Mouse (Mus musculus): ENCODE data around the gene A130010J15Rik. TPM values are rescaled to one million over a fixed set of nuclear protein-coding genes. Genes with fewer than 3 reads are reported as not detected.
A peak's percentile ranks its signal among the peaks of the same experiment; 100 is the strongest.

The A130010J15Rik gene
- polyA plus RNA-seq, 1 experiment: not detected

DNA sequence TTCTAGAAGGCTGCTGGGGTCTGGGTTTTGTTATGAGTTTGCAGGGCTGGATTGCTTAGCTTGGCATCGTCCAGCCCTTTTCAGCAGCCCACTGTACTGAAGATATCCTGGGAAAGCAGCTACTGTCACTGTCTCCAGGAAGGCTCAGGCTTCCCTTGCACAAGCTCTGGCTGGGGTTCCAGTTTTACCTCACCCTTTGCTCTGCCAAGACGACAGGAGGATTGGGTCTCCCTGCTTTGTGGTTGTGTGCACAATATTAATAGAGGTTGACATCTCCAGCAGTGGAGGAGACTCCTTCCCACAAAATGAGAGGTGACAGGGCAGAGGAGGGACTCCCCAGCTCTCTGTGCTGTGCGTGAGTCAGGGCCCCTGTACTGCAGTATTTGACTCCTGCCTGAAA is 18.6 kb upstream of the A130010J15Rik start:
- peaks cover 36% of the 10 kb centered on the region for H3K27me3 ChIP-seq (ENCODE audit: control insufficient read depth)
- TF ChIP-seq TAL1 (IDR thresholded peaks at IDR 0.05; ENCODE audit: low read length) (no peak), GATA1 (IDR thresholded peaks at IDR 0.05; ENCODE audit: low read length) (no peak)

DNA sequence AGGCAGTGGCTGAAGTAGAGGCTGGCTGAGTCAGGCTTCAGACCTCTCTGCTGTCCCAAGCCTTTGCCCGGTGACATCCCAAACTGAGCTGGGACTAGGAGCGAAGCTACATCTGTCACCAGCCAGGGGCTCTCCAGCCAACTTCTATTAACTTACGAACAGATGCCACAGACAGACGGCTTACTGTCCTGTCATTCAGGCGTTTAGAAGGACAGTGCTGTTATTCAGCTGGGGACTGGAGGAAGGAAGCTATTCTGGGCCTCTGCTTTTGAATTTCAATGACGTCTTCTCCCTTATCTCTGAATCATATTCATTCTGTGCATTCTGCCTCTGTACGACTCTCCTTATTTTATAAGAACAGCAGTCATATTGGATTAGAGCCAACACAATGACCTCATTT is 16.7 kb upstream of the A130010J15Rik start:
- H3K4me1 ChIP-seq (ENCODE audit: control insufficient read depth): peaks cover 15% of the 10 kb centered on the region

More for the DNA sequence above, 18.6 kb upstream of the A130010J15Rik start:
- no peaks in the 10 kb centered on the region for H3K9me3 ChIP-seq (ENCODE audit: control insufficient read depth, low read length)
- peaks cover 15% of the 10 kb centered on the region for H3K4me1 ChIP-seq (ENCODE audit: control insufficient read depth)
- no peaks in the 10 kb centered on the region for H3K36me3 ChIP-seq (ENCODE audit: control insufficient read depth)
- no peak overlapping the region for H3K4me3 ChIP-seq (replicated peaks)

DNA sequence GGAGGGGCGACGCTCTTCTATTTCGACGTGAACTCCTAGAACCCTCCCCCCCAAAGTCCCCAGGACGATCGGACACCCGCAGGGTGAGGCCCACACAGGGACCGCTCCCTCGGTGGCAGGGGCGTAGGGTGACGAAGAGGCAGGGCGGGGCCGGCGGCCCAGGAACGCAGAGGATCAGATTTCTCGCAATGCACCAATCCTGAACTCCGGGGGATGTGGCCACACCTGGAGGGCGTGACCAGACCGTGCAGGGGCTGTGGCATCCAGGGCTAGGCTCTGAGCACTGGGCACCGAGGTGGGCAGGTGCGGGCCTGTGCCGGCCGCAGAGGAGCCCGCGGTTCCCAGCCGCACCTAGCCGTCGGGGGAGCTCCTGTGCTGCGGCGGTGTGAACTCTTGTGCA is 15.0 kb upstream of the A130010J15Rik start, which contains the start of gene Irf6:
Gene Irf6 (plus strand): TSS at position 240 of the 400 bp plus-strand sequence.
- Histone ChIP-seq H3K4me1 (ENCODE audit: control insufficient read depth) (peaks cover 15% of the 10 kb centered on the region), H3K27me3 (ENCODE audit: control insufficient read depth) (peaks cover 47% of the 10 kb centered on the region), H3K4me3 (replicated peaks) (peak within 1 kb of the TSS; percentile 45), H3K36me3 (ENCODE audit: control insufficient read depth) (no peaks in the 10 kb centered on the region), H3K9me3 (ENCODE audit: control insufficient read depth, low read length) (no peaks in the 10 kb centered on the region)
- no peak for TF ChIP-seq TAL1 (IDR thresholded peaks at IDR 0.05; ENCODE audit: low read length)
- no peak for TF ChIP-seq GATA1 (IDR thresholded peaks at IDR 0.05; ENCODE audit: low read length)

More for the DNA sequence above, 16.7 kb upstream of the A130010J15Rik start:
- TF ChIP-seq GATA1 (IDR thresholded peaks at IDR 0.05; ENCODE audit: low read length): no peak
- no peak for TF ChIP-seq TAL1 (IDR thresholded peaks at IDR 0.05; ENCODE audit: low read length)
- Histone ChIP-seq H3K4me3 (replicated peaks) (no peak overlapping the region), H3K9me3 (ENCODE audit: control insufficient read depth, low read length) (no peaks in the 10 kb centered on the region), H3K27me3 (ENCODE audit: control insufficient read depth) (peaks cover 47% of the 10 kb centered on the region), H3K36me3 (ENCODE audit: control insufficient read depth) (no peaks in the 10 kb centered on the region)

DNA sequence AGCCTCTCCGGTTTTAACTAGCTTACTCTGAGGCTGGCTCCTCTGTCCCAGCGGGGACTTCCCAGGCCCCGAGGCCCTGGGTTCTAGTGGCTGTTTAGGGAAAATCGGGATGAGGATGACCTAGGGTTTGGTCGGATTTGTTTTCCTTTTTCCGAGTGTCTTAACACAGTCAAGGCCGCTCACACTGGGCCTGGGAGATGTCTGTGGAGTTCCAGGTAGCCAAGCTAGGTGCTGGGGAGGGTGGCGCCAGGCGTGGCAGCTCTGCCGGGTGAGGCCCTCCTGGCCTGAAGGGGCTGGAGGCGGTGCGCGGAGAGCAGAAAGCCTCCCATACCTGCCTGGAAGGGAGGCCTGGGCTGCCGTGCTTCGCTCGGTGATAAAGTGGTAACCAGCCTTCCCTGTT is 14.3 kb upstream of the A130010J15Rik start:
- Histone ChIP-seq H3K27me3 (ENCODE audit: control insufficient read depth) (peaks cover 47% of the 10 kb centered on the region), H3K4me3 (replicated peaks) (peak overlapping the region; percentile 45)
- TF ChIP-seq GATA1 (IDR thresholded peaks at IDR 0.05; ENCODE audit: low read length) (no peak), TAL1 (IDR thresholded peaks at IDR 0.05; ENCODE audit: low read length) (no peak)

DNA sequence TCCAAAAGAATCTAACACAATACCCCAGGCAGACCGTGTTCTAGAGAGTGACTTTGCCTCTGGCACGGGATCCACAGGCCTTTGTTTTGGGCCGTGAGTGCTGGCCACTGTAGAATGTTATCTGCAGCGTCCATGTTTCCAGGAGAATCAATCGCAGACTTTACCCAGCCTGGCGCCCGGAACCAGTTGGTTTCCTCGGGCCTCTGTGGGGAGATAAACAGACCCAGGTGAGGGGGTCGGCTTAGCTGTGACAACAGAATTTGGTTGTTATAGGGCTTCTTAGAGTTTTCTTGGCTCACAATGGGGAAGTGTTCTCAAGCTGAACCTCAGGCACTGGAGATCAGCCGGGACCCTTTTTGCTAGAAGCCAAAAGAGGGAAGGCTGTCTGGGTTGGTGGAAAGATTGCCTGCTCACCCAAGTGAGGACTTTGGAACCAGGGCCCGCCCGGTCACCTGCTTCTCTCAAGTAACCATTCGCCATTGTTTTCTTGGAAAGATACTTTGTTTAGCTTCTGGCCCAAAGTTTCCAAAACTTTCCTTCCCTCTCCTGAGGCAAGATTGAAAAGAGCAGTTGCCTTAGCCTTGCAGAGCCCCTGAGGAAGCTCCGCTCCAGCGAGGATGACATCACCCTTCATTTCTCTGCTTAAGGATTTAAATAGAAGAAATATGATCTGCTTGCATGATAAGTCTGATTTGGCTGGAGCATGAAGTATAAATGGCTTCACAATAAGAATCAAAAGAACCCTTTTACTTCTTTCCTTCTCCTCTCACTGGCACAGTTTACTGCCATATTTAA is 11.3 kb upstream of the A130010J15Rik start:
- TF ChIP-seq TAL1 (IDR thresholded peaks at IDR 0.05; ENCODE audit: low read length): no peak
- no peak for TF ChIP-seq GATA1 (IDR thresholded peaks at IDR 0.05; ENCODE audit: low read length)
- peaks cover 23% of the 10 kb centered on the region for H3K4me1 ChIP-seq (ENCODE audit: control insufficient read depth)
- no peak overlapping the region for H3K4me3 ChIP-seq (replicated peaks)

More for the DNA sequence above, 14.3 kb upstream of the A130010J15Rik start:
- H3K36me3 ChIP-seq (ENCODE audit: control insufficient read depth): no peaks in the 10 kb centered on the region
- H3K4me1 ChIP-seq (ENCODE audit: control insufficient read depth): peaks cover 15% of the 10 kb centered on the region
- H3K9me3 ChIP-seq (ENCODE audit: control insufficient read depth, low read length): no peaks in the 10 kb centered on the region

DNA sequence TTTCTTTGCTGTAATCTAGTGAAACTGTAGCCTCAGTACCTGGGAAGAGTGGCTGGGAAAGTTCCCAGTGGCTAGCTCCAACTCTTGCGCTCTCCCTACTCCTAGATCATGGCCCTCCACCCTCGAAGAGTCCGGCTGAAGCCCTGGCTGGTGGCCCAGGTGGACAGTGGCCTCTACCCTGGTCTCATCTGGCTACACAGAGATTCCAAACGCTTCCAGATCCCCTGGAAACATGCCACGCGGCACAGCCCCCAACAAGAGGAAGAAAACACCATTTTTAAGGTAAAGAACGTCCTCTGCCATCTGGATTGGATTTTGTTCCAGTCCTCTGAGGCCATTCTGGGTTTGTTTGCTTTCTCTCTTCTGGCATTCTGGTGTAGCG is 10.7 kb upstream of the A130010J15Rik start:
- peaks cover 23% of the 10 kb centered on the region for H3K4me1 ChIP-seq (ENCODE audit: control insufficient read depth)
- no peaks in the 10 kb centered on the region for H3K36me3 ChIP-seq (ENCODE audit: control insufficient read depth)
- H3K27me3 ChIP-seq (ENCODE audit: control insufficient read depth): peaks cover 33% of the 10 kb centered on the region
- H3K9me3 ChIP-seq (ENCODE audit: control insufficient read depth, low read length): no peaks in the 10 kb centered on the region
- no peak for TF ChIP-seq GATA1 (IDR thresholded peaks at IDR 0.05; ENCODE audit: low read length)
- no peak for TF ChIP-seq TAL1 (IDR thresholded peaks at IDR 0.05; ENCODE audit: low read length)
- no peak overlapping the region for H3K4me3 ChIP-seq (replicated peaks)

More for the DNA sequence above, 11.3 kb upstream of the A130010J15Rik start:
- Histone ChIP-seq H3K27me3 (ENCODE audit: control insufficient read depth) (peaks cover 39% of the 10 kb centered on the region), H3K36me3 (ENCODE audit: control insufficient read depth) (no peaks in the 10 kb centered on the region), H3K9me3 (ENCODE audit: control insufficient read depth, low read length) (no peaks in the 10 kb centered on the region)

DNA sequence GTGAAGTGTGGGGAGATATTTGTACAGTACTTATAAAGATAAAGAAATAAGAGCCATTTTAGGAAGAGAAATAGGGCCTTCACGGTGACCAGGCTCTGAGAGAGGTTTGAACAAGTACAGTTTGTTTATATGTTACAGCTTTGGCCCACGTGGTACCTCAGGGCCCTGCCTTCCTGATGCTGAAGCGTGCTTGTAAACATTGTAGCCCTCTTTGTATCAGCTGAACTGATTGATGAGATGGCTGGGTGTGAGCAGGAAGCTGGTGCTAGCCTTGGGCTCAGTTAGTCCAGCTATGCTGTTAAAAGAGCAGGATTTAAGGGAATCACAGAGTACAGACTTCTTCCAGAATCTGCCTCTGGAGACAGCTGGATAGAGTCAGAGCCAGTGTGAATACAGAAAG is 8.7 kb upstream of the A130010J15Rik start:
- H3K4me3 ChIP-seq (replicated peaks): no peak overlapping the region
- H3K4me1 ChIP-seq (ENCODE audit: control insufficient read depth): peaks cover 9% of the 10 kb centered on the region
- H3K27me3 ChIP-seq (ENCODE audit: control insufficient read depth): peaks cover 15% of the 10 kb centered on the region
- no peaks in the 10 kb centered on the region for H3K36me3 ChIP-seq (ENCODE audit: control insufficient read depth)
- TF ChIP-seq GATA1 (IDR thresholded peaks at IDR 0.05; ENCODE audit: low read length) (no peak), TAL1 (IDR thresholded peaks at IDR 0.05; ENCODE audit: low read length) (no peak)
- H3K9me3 ChIP-seq (ENCODE audit: control insufficient read depth, low read length): no peaks in the 10 kb centered on the region

DNA sequence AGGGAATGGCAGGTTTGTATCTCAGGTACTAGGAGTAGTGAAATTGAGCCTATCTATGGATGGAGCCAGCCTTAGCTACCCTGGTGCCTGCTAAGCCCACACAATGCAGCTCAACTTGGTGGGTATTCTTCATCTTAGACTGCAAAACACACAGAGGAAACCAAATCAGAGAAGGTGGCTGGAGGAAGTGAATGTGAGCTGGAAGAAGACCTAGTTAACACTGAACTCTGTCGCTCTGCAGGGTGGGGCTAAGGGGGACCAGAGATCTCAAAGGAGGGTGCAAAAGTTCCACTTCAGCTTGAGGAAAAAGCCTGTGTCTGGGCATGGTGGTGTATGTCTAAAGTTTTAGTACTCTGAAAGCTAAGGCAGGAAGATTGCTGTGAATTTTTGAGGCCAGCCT is 8.2 kb upstream of the A130010J15Rik start:
- Histone ChIP-seq H3K9me3 (ENCODE audit: control insufficient read depth, low read length) (no peaks in the 10 kb centered on the region), H3K4me3 (replicated peaks) (no peak overlapping the region), H3K27me3 (ENCODE audit: control insufficient read depth) (peaks cover 12% of the 10 kb centered on the region)

DNA sequence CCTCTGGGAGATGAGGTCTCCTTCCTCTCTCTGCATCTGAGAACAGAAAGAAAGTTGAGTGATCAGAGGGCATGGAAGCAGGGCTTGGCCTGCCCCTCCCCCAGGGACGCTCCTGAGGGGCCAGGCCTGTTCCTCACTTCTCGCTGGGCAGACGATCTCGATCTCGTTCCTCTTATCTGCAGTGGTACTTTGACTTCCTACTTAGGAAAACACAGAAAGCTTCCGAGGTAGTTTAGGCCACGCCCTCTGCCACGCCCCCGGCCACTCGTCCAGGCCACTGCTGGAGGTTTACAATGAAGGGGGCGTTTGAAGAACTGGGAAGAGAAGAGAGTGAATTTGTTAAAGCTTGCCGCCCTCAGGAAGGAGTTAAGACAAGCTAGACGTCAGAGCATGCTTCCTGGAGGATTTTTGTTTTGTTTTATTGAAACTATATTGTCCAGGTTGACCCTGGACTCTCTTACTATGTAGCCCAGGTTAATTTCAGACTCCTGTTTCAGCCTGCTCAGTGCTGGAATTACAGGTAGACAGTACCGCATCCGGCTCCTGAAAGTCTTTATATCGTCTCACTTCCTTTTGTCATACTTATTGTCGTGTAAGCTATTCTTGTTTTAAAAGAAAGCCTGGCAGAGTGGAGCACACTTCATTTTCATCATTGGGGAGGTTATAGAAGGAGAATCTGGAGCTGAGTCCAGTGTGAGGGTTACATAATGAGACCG is 7.4 kb upstream of the A130010J15Rik start:
- no peak for TF ChIP-seq TAL1 (IDR thresholded peaks at IDR 0.05; ENCODE audit: low read length)
- TF ChIP-seq GATA1 (IDR thresholded peaks at IDR 0.05; ENCODE audit: low read length): no peak
- Histone ChIP-seq H3K36me3 (ENCODE audit: control insufficient read depth) (no peaks in the 10 kb centered on the region), H3K4me3 (replicated peaks) (no peak overlapping the region), H3K27me3 (ENCODE audit: control insufficient read depth) (peaks cover 5% of the 10 kb centered on the region), H3K4me1 (ENCODE audit: control insufficient read depth) (peaks cover 9% of the 10 kb centered on the region), H3K9me3 (ENCODE audit: control insufficient read depth, low read length) (no peaks in the 10 kb centered on the region)

More for the DNA sequence above, 8.2 kb upstream of the A130010J15Rik start:
- H3K4me1 ChIP-seq (ENCODE audit: control insufficient read depth): peaks cover 9% of the 10 kb centered on the region
- H3K36me3 ChIP-seq (ENCODE audit: control insufficient read depth): no peaks in the 10 kb centered on the region
- no peak for TF ChIP-seq TAL1 (IDR thresholded peaks at IDR 0.05; ENCODE audit: low read length)
- no peak for TF ChIP-seq GATA1 (IDR thresholded peaks at IDR 0.05; ENCODE audit: low read length)
